9 mouse cellular contexts compared by ENCODE assay signal in the genomic region with DNA sequence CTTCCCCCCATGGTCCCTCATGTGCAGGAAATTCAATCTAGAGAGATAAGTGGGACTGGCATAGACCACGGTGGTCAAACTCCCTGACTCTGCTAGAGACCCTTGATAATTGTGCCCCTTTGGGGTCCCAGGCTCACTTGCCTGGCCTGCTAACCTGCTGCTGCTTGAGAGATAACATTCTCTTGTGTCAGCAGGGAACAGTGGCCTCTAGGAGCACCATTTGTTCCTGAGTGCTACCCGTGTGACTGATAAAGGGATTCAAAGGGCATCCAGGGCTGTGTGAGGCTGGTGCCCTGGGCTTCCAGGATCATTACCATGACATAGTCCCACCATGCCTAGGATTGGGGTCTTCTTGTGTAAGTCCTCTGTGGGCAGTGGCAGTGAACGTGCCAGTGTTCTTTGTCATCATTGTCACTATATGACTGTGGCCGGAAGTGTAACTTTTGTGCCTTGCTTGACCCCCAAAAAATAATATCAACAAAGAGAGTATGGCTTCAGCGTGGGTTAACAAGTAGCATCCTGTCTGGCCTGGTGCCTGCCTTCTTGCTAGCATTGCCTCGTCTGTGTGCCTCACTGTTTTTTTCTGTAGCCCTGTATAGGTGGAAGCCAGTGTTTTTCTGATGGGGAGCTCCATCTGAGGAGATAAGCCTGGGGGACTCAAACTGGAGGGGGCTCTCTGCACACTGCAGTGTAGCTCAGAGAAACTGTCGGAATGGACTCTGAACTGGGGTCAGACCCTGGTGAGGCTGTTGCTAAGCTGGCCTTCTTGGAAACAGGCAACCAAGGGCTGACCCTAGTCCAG. TPM values are rescaled to one million over a fixed set of nuclear protein-coding genes. Genes with fewer than 3 reads are reported as not detected.
DNase-seq lines count a peak whose midpoint lies in the region; ATAC-seq and TF ChIP-seq lines count a peak whose summit lies in the region.
"Had no signal": no experiment of that assay in that cellular context is flagged by ENCODE, and none has a peak within 500 bp of the region (broad histone marks: within the 10 kb centered on the region; RNA-seq: fewer than 3 reads in every experiment).

No protein-coding gene starts in this region.

- ATAC-seq in megakaryocyte, adult 5-6 weeks (ENCODE audit: poor library complexity, severe bottlenecking): no peak
- peak; percentile 66 for ATAC-seq in liver, embryonic 12.5 days
- peak; percentile 38; the same call in 1 of the 2 replicates for ATAC-seq in stomach, postnatal 0 days (ENCODE audit: low FRiP score, low TSS enrichment)
- no peak for ATAC-seq in midbrain, embryonic 13.5 days

- TF ChIP-seq EP300 in stomach, postnatal 0 days (optimal IDR thresholded peaks at IDR 0.05): no peak

- no peak for TF ChIP-seq CTCF in stomach, postnatal 0 days (IDR thresholded peaks at IDR 0.05; ENCODE audit: low read depth)

- H3K9ac ChIP-seq in liver, embryonic 12.5 days: peak overlapping the region; percentile 71
- H3K9ac ChIP-seq in stomach, postnatal 0 days (ENCODE audit: low read length): peak overlapping the region; percentile 31; the same call in 1 of the 2 replicates
- H3K9ac ChIP-seq in midbrain, embryonic 13.5 days (replicated peaks): no peak overlapping the region; the same call in 1 of the 2 replicates

- no peaks in the 10 kb centered on the region for H3K9me3 ChIP-seq in megakaryocyte, embryonic 14.5 days
- no peaks in the 10 kb centered on the region for H3K9me3 ChIP-seq in liver, embryonic 12.5 days (replicated peaks)
- no peaks in the 10 kb centered on the region for H3K9me3 ChIP-seq in stomach, postnatal 0 days (ENCODE audit: control insufficient read depth, low read length)
- no peaks in the 10 kb centered on the region for H3K9me3 ChIP-seq in midbrain, embryonic 13.5 days

- peak overlapping the region; percentile 89 for H3K4me3 ChIP-seq in megakaryocyte, embryonic 14.5 days (replicated peaks)
- H3K4me3 ChIP-seq in liver, embryonic 12.5 days: peak overlapping the region; percentile 37
- no peak overlapping the region for H3K4me3 ChIP-seq in stomach, postnatal 0 days (ENCODE audit: low read depth, low read length)
- no peak overlapping the region for H3K4me3 ChIP-seq in midbrain, embryonic 13.5 days (replicated peaks)

- H3K27me3 ChIP-seq in megakaryocyte, embryonic 14.5 days (replicated peaks): no peaks in the 10 kb centered on the region
- H3K27me3 ChIP-seq in liver, embryonic 12.5 days (replicated peaks): no peaks in the 10 kb centered on the region
- H3K27me3 ChIP-seq in stomach, postnatal 0 days (ENCODE audit: control insufficient read depth, insufficient read depth, low read length): no peaks in the 10 kb centered on the region
- no peaks in the 10 kb centered on the region for H3K27me3 ChIP-seq in midbrain, embryonic 13.5 days

- H3K4me1 ChIP-seq in megakaryocyte, embryonic 14.5 days: peaks cover 100% of the 10 kb centered on the region
- peaks cover 99% of the 10 kb centered on the region for H3K4me1 ChIP-seq in liver, embryonic 12.5 days
- peaks cover 3% of the 10 kb centered on the region; the same call in 1 of the 2 replicates for H3K4me1 ChIP-seq in stomach, postnatal 0 days (replicated peaks; ENCODE audit: control insufficient read depth, insufficient read depth)
- peaks cover 4% of the 10 kb centered on the region for H3K4me1 ChIP-seq in midbrain, embryonic 13.5 days (replicated peaks)

- 23% methylated on average over 7 of the region's 7 CpGs for WGBS in liver, embryonic 12.5 days (ENCODE audit: insufficient replicate concordance)
- 52% methylated on average over 7 of the region's 7 CpGs for WGBS in stomach, postnatal 0 days
- WGBS in midbrain, embryonic 13.5 days: 88% methylated on average over 7 of the region's 7 CpGs

- H3K36me3 ChIP-seq in megakaryocyte, embryonic 14.5 days (replicated peaks; ENCODE audit: low read length): peaks cover 96% of the 10 kb centered on the region
- H3K36me3 ChIP-seq in liver, embryonic 12.5 days: peaks cover 92% of the 10 kb centered on the region
- peaks cover 12% of the 10 kb centered on the region; the same call in 1 of the 2 replicates for H3K36me3 ChIP-seq in stomach, postnatal 0 days (ENCODE audit: control insufficient read depth, insufficient read depth, low read length)
- peaks cover 81% of the 10 kb centered on the region for H3K36me3 ChIP-seq in midbrain, embryonic 13.5 days

- peak; percentile 47 for DNase-seq in cerebellum, adult 9-11 months
- no peak for DNase-seq in cerebellum, adult 9-10 months
- DNase-seq in stomach, postnatal 0 days (ENCODE audit: low spot score): peak; percentile 28
- DNase-seq in thymus, postnatal 36 days: no peak
- DNase-seq: thymus, postnatal 4 days had no signal

- peak overlapping the region; percentile 70 for H3K4me2 ChIP-seq in liver, embryonic 12.5 days
- H3K4me2 ChIP-seq in stomach, postnatal 0 days (replicated peaks; ENCODE audit: low read depth): no peak overlapping the region
- H3K4me2 ChIP-seq in midbrain, embryonic 13.5 days (replicated peaks): no peak overlapping the region

- H3K27ac ChIP-seq in liver, embryonic 12.5 days: peak overlapping the region; percentile 98
- H3K27ac ChIP-seq in stomach, postnatal 0 days (replicated peaks): peak overlapping the region; percentile 80
- H3K27ac ChIP-seq in midbrain, embryonic 13.5 days: no peak overlapping the region

RNA-seq across cellular contexts. Expression of gene Ehd1, which starts 9.3 kb away (rescaled TPM):
- polyA plus RNA-seq in megakaryocyte, embryonic 14.5 days (2012; ENCODE audit: insufficient read depth, low replicate concordance): 474 and 728 TPM in 2 replicates
- 19.3 and 27.1 TPM in 2 replicates for total RNA-seq in megakaryocyte, adult 5-6 weeks (2015)
- 24.0 and 34.8 TPM in 2 replicates for total RNA-seq in megakaryocyte, adult 5-6 weeks (2017)
- polyA plus RNA-seq in liver, embryonic 12.5 days (2016; fragmentation: Nextera tagmentation; extraction: Ambion mirVana): 85.4 and 91.9 TPM in 2 replicates
- 62.0 and 63.8 TPM in 2 replicates for polyA plus RNA-seq in stomach, postnatal 0 days (2015; fragmentation: Nextera tagmentation; extraction: Ambion mirVana)
- 89.7 and 93.8 TPM in 2 replicates for polyA plus RNA-seq in midbrain, embryonic 13.5 days (2015; fragmentation: Nextera tagmentation; extraction: Ambion mirVana)

RNA-seq across cellular contexts. Expression of gene Cdc42bpg, which starts 20.4 kb away (rescaled TPM):
- 4.8 and 6.6 TPM in 2 replicates for polyA plus RNA-seq in megakaryocyte, embryonic 14.5 days (2012; ENCODE audit: insufficient read depth, low replicate concordance)
- 0.56 and 0.68 TPM in 2 replicates for total RNA-seq in megakaryocyte, adult 5-6 weeks (2015)
- 0.88 and 1.3 TPM in 2 replicates for total RNA-seq in megakaryocyte, adult 5-6 weeks (2017)
- 0.20 TPM in 2 replicates for polyA plus RNA-seq in liver, embryonic 12.5 days (2016; fragmentation: Nextera tagmentation; extraction: Ambion mirVana)
- polyA plus RNA-seq in stomach, postnatal 0 days (2015; fragmentation: Nextera tagmentation; extraction: Ambion mirVana): 1.3 and 1.9 TPM in 2 replicates
- polyA plus RNA-seq in midbrain, embryonic 13.5 days (2015; fragmentation: Nextera tagmentation; extraction: Ambion mirVana): 0.39 and 0.46 TPM in 2 replicates

RNA-seq across cellular contexts. Expression of gene Atg2a, which starts 44.4 kb away (rescaled TPM):
- 34.7 and 62.6 TPM in 2 replicates for polyA plus RNA-seq in megakaryocyte, embryonic 14.5 days (2012; ENCODE audit: insufficient read depth, low replicate concordance)
- total RNA-seq in megakaryocyte, adult 5-6 weeks (2015): 9.8 and 10.1 TPM in 2 replicates
- total RNA-seq in megakaryocyte, adult 5-6 weeks (2017): 8.5 and 10.3 TPM in 2 replicates
- 7.1 and 8.2 TPM in 2 replicates for polyA plus RNA-seq in liver, embryonic 12.5 days (2016; fragmentation: Nextera tagmentation; extraction: Ambion mirVana)
- polyA plus RNA-seq in stomach, postnatal 0 days (2015; fragmentation: Nextera tagmentation; extraction: Ambion mirVana): 4.8 and 6.0 TPM in 2 replicates
- 11.4 and 12.4 TPM in 2 replicates for polyA plus RNA-seq in midbrain, embryonic 13.5 days (2015; fragmentation: Nextera tagmentation; extraction: Ambion mirVana)

RNA-seq across cellular contexts. Expression of gene Men1, which starts 48.9 kb away (rescaled TPM):
- 70.2 and 174 TPM in 2 replicates for polyA plus RNA-seq in megakaryocyte, embryonic 14.5 days (2012; ENCODE audit: insufficient read depth, low replicate concordance)
- total RNA-seq in megakaryocyte, adult 5-6 weeks (2015): 15.1 and 16.6 TPM in 2 replicates
- total RNA-seq in megakaryocyte, adult 5-6 weeks (2017): 19.2 and 20.7 TPM in 2 replicates
- polyA plus RNA-seq in liver, embryonic 12.5 days (2016; fragmentation: Nextera tagmentation; extraction: Ambion mirVana): 48.6 and 49.4 TPM in 2 replicates
- polyA plus RNA-seq in stomach, postnatal 0 days (2015; fragmentation: Nextera tagmentation; extraction: Ambion mirVana): 27.1 and 27.9 TPM in 2 replicates
- 74.4 and 81.1 TPM in 2 replicates for polyA plus RNA-seq in midbrain, embryonic 13.5 days (2015; fragmentation: Nextera tagmentation; extraction: Ambion mirVana)

RNA-seq across cellular contexts. Expression of gene Ppp2r5b, which starts 50.2 kb away (rescaled TPM):
- 26.0 and 29.6 TPM in 2 replicates for polyA plus RNA-seq in megakaryocyte, embryonic 14.5 days (2012; ENCODE audit: insufficient read depth, low replicate concordance)
- 5.1 and 5.7 TPM in 2 replicates for total RNA-seq in megakaryocyte, adult 5-6 weeks (2015)
- 3.5 and 6.7 TPM in 2 replicates for total RNA-seq in megakaryocyte, adult 5-6 weeks (2017)
- 6.4 TPM in 2 replicates for polyA plus RNA-seq in liver, embryonic 12.5 days (2016; fragmentation: Nextera tagmentation; extraction: Ambion mirVana)
- 14.7 and 15.0 TPM in 2 replicates for polyA plus RNA-seq in stomach, postnatal 0 days (2015; fragmentation: Nextera tagmentation; extraction: Ambion mirVana)
- 78.4 and 84.8 TPM in 2 replicates for polyA plus RNA-seq in midbrain, embryonic 13.5 days (2015; fragmentation: Nextera tagmentation; extraction: Ambion mirVana)

Comparison
In these comparisons a context has a peak if more than half of its experiments do, and no peak if none do; other contexts are left out.
1. DNase-seq: peak in cerebellum, adult 9-11 months (single experiment) and stomach, postnatal 0 days (single experiment); none in cerebellum, adult 9-10 months (single experiment) and thymus, postnatal 36 days (0 of 2).
2. H3K4me3 ChIP-seq: peak in megakaryocyte, embryonic 14.5 days (single experiment) and liver, embryonic 12.5 days (single experiment); none in stomach, postnatal 0 days (single experiment) and midbrain, embryonic 13.5 days (single experiment).
3. ATAC-seq: peak in liver, embryonic 12.5 days (single experiment) and stomach, postnatal 0 days (single experiment); none in megakaryocyte, adult 5-6 weeks (single experiment) and midbrain, embryonic 13.5 days (single experiment).